ENCODE assay signal across 10 mouse cellular contexts in the genomic region with DNA sequence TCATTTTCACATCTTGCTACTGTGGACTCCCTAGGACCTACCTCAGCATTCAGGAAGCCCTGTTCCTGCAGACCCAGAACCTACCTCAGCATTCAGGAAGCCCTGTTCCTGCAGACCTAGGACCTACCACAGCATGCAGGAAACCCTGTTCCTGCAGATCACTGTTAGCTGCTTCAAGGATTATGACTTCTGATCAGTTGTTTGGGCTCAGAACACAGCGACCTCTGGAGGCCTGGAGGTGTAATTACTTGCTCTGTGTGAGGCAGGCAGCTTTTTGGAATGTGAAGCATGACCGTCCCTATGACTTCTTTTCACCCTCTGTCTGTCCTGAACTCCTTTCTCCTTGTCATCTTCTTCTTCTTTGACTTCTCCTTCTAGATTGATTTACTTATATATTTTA. TPM values are rescaled to one million over a fixed set of nuclear protein-coding genes. Genes with fewer than 3 reads are reported as not detected.
DNase-seq lines count a peak whose midpoint lies in the region; ATAC-seq lines count a peak whose summit lies in the region.
"Had no signal": no experiment of that assay in that cellular context is flagged by ENCODE, and none has a peak within 500 bp of the region (broad histone marks: within the 10 kb centered on the region; RNA-seq: fewer than 3 reads in every experiment).

No protein-coding gene starts in this region.

- no peak for ATAC-seq in forebrain, embryonic 12.5 days (ENCODE audit: low FRiP score)
- ATAC-seq: intestine, embryonic 15.5 days had no signal

- no peak overlapping the region for H3K4me2 ChIP-seq in forebrain, embryonic 12.5 days
- H3K4me2 ChIP-seq: intestine, embryonic 15.5 days; neural tube, embryonic 13.5 days had no signal

- DNase-seq in kidney, postnatal 4 days, result peak; percentile 58 to 65
- DNase-seq in kidney, postnatal 25 days, result no peak
- DNase-seq in ES-CJ7 (ENCODE audit: low read depth, low spot score), result peak; percentile 90
- DNase-seq in c-Kit-positive CD71-positive TER-119-positive erythroid progenitor cells, embryonic 14.5 days (ENCODE audit: low spot score), result peak; percentile 49
- peak; percentile 37 for DNase-seq in retina, postnatal 7 days (ENCODE audit: low read depth, low spot score)
- no peak for DNase-seq in layer of hippocampus, adult 18-20 months (ENCODE audit: low spot score in 2 of 2)
- no peak for DNase-seq in heart, postnatal 4 days

- H3K9me3 ChIP-seq in forebrain, embryonic 12.5 days, result no peaks in the 10 kb centered on the region
- H3K9me3 ChIP-seq: intestine, embryonic 15.5 days; neural tube, embryonic 13.5 days had no signal

- H3K9ac ChIP-seq in forebrain, embryonic 12.5 days, result no peak overlapping the region
- H3K9ac ChIP-seq: intestine, embryonic 15.5 days; neural tube, embryonic 13.5 days had no signal

- no peaks in the 10 kb centered on the region for H3K4me1 ChIP-seq in forebrain, embryonic 12.5 days
- H3K4me1 ChIP-seq: intestine, embryonic 15.5 days; neural tube, embryonic 13.5 days had no signal

- no peak overlapping the region for H3K27ac ChIP-seq in forebrain, embryonic 12.5 days
- H3K27ac ChIP-seq: intestine, embryonic 15.5 days; neural tube, embryonic 13.5 days had no signal

- H3K36me3 ChIP-seq in forebrain, embryonic 12.5 days (replicated peaks), result no peaks in the 10 kb centered on the region
- H3K36me3 ChIP-seq: intestine, embryonic 15.5 days; neural tube, embryonic 13.5 days had no signal

- H3K27me3 ChIP-seq in forebrain, embryonic 12.5 days, result peaks cover 3% of the 10 kb centered on the region; the same call in 1 of the 2 replicates
- H3K27me3 ChIP-seq: intestine, embryonic 15.5 days had no signal

- 39% methylated on average over 2 of the region's 2 CpGs for WGBS in forebrain, embryonic 12.5 days

- H3K4me3 ChIP-seq in forebrain, embryonic 12.5 days (replicated peaks), result no peak overlapping the region
- H3K4me3 ChIP-seq: intestine, embryonic 15.5 days; neural tube, embryonic 13.5 days had no signal

RNA-seq across cellular contexts. Expression of a gene that starts 27.1 kb away (rescaled TPM):
- total RNA-seq in layer of hippocampus, adult 18-20 months (2021), result 10 to 100 TPM; 29.4 to 34.3 TPM
- polyA plus RNA-seq in forebrain, embryonic 12.5 days (2016; fragmentation: Nextera tagmentation; extraction: Ambion mirVana), result 65.6 and 66.1 TPM in 2 replicates
- total RNA-seq in heart, postnatal 4 days (2021), result 10 to 100 TPM; 11.3 to 13.3 TPM

RNA-seq across cellular contexts. Expression of a gene that starts 38.5 kb away (rescaled TPM):
- total RNA-seq in layer of hippocampus, adult 18-20 months (2021), result 10 to 100 TPM; 24.6 to 26.6 TPM
- 2.0 and 2.3 TPM in 2 replicates for polyA plus RNA-seq in forebrain, embryonic 12.5 days (2016; fragmentation: Nextera tagmentation; extraction: Ambion mirVana)
- 1 to 10 TPM; 4.3 to 4.8 TPM for total RNA-seq in heart, postnatal 4 days (2021)

RNA-seq across cellular contexts. Expression of a gene that starts 45.0 kb away (rescaled TPM):
- 10 to 100 TPM; 37.7 to 41.2 TPM for total RNA-seq in layer of hippocampus, adult 18-20 months (2021)
- 14.4 and 14.7 TPM in 2 replicates for polyA plus RNA-seq in forebrain, embryonic 12.5 days (2016; fragmentation: Nextera tagmentation; extraction: Ambion mirVana)
- 10 to 100 TPM; 66.0 to 73.8 TPM for total RNA-seq in heart, postnatal 4 days (2021)

RNA-seq across cellular contexts. Expression of a gene that starts 51.5 kb away (rescaled TPM):
- 10 to 100 TPM; 60.4 to 64.9 TPM for total RNA-seq in layer of hippocampus, adult 18-20 months (2021)
- 47.2 and 48.8 TPM in 2 replicates for polyA plus RNA-seq in forebrain, embryonic 12.5 days (2016; fragmentation: Nextera tagmentation; extraction: Ambion mirVana)
- 10 to 100 TPM; 20.3 to 22.1 TPM for total RNA-seq in heart, postnatal 4 days (2021)

Comparison
In these comparisons a context has a peak if more than half of its experiments do, and no peak if none do; other contexts are left out.
1. DNase-seq: peak in kidney, postnatal 4 days (2 of 2), ES-CJ7 (single experiment), c-Kit-positive CD71-positive TER-119-positive erythroid progenitor cells, embryonic 14.5 days (single experiment) and retina, postnatal 7 days (single experiment); none in kidney, postnatal 25 days (0 of 2), layer of hippocampus, adult 18-20 months (0 of 2) and heart, postnatal 4 days (single experiment).
2. RNA of a gene that starts 38.5 kb away (total RNA-seq): 24.6 to 26.6 TPM in layer of hippocampus, adult 18-20 months; 4.3 to 4.8 TPM in heart, postnatal 4 days; every median in the first group is over 4 times any median in the second.